Mouse (Mus musculus) intestine, embryonic 15.5 days (tissue): ENCODE measurements around the gene Miox. TPM values are rescaled to one million over a fixed set of nuclear protein-coding genes. Genes with fewer than 3 reads are reported as not detected.

Source experiments
- ATAC-seq: fragments of 200-750 bp; cut with Nextera tagmentation; 2 replicates; pipeline ENCODE4 v1.8.0; 2017; ENCODE audit warnings: moderate TSS enrichment, moderate library complexity
- H3K27ac ChIP-seq: fragments of 300-500 bp; sonication (generic); 2 replicates; pipeline ENCODE4 v1.5.1; 2015; ENCODE audit warnings: mild to moderate bottlenecking, inconsistent platforms
- H3K27me3 ChIP-seq: fragments of 300-500 bp; sonication (generic); replicated peaks from 2 replicates; pipeline ENCODE4 v1.6.1; 2015; ENCODE audit warnings: inconsistent platforms
- H3K36me3 ChIP-seq: fragments of 300-500 bp; sonication (generic); 2 replicates; pipeline ENCODE4 v1.6.1; 2015; ENCODE audit warnings: inconsistent platforms
- H3K4me1 ChIP-seq: fragments of 300-500 bp; sonication (generic); replicated peaks from 2 replicates; pipeline ENCODE4 v1.6.1; 2015; ENCODE audit warnings: inconsistent platforms
- H3K4me2 ChIP-seq: fragments of 300-500 bp; sonication (generic); replicated peaks from 2 replicates; pipeline ENCODE4 v1.6.1; 2015; ENCODE audit warnings: mild to moderate bottlenecking, inconsistent platforms
- H3K4me3 ChIP-seq: fragments of 300-500 bp; sonication (generic); replicated peaks from 2 replicates; pipeline ENCODE4 v1.5.1; 2015; ENCODE audit warnings: inconsistent platforms
- H3K9ac ChIP-seq: fragments of 300-500 bp; sonication (generic); 2 replicates; pipeline ENCODE4 v1.6.1; 2015; ENCODE audit warnings: inconsistent platforms
- H3K9me3 ChIP-seq: fragments of 300-500 bp; sonication (generic); 2 replicates; pipeline ENCODE4 v1.6.1; 2016; ENCODE audit warnings: inconsistent platforms
- WGBS: fragments of 180-500 bp; shearing (Covaris S2); methylation state at CpG from one replicate; pipeline ENCODE4 v1.1.7; 2015; 5-methylcytosine and 5-hydroxymethylcytosine counted together
- polyA plus RNA-seq: library from polyadenylated mRNA; unstranded; fragments of >200 nt; fragmentation: Nextera tagmentation; extraction: Ambion mirVana; gene quantifications from 2 replicates; pipeline ENCODE4 v1.2.1, GENCODE M21; 2015

Miox gene
- polyA plus RNA-seq, 1 experiment from 2014 or later, result 0.36 TPM

DNA sequence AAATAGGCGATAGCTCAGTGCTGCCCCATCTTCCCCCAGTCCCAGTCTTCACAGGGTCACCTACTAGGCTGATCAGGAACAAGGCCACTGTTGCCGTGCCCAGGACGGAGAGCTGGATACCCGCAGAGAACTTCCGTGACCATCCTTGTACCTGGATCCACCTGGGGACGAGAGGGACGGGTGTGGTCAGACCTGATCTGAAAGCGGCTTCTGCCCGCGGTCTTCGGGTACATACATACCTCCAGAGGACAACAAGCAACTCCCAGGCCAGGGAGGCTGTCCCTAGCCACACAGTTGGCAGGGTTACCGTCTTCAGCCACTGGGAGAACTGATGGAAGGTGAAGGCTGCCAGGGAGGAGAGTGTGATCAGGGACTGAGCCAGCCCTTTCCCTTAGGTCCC is 18.6 kb downstream of the Miox start:
- Histone ChIP-seq H3K9me3 (no peaks in the 10 kb centered on the region), H3K9ac (no peak overlapping the region), H3K36me3 (peaks cover 35% of the 10 kb centered on the region), H3K4me2 (no peak overlapping the region), H3K4me3 (no peak overlapping the region), H3K27me3 (no peaks in the 10 kb centered on the region), H3K4me1 (peaks cover 11% of the 10 kb centered on the region), H3K27ac (no peak overlapping the region)
- WGBS, result 95% methylated on average over 12 of the region's 12 CpGs
- no peak for ATAC-seq

DNA sequence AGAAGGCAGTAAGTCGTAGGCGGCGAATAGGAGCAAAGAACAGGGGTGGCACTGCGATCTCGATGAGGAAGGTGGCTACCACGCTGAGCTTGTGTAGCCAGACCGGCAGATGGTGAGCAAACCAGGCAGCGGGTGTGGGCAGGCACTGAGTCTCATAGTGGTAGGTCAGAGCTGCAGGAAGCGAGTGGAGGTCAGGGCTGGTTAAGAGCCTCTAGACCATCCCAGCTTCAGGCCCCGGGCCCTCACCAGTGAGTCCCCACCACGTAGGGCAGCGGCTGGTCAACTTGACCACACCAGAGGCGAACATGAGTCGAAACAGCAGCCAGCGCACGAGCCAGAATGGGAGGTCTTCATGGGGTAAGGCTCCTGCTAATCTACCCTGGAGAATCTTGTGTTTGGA is 19.6 kb downstream of the Miox start:
- Histone ChIP-seq H3K36me3 (peaks cover 39% of the 10 kb centered on the region), H3K4me1 (peaks cover 16% of the 10 kb centered on the region), H3K9me3 (no peaks in the 10 kb centered on the region), H3K4me3 (no peak overlapping the region), H3K4me2 (peak overlapping the region; percentile 74), H3K27ac (no peak overlapping the region), H3K9ac (0 out of 2 replicates have a peak overlapping the region, but pooled peaks have one; percentile 86), H3K27me3 (no peaks in the 10 kb centered on the region)
- no peak for ATAC-seq
- WGBS, result 95% methylated on average over 16 of the region's 16 CpGs

DNA sequence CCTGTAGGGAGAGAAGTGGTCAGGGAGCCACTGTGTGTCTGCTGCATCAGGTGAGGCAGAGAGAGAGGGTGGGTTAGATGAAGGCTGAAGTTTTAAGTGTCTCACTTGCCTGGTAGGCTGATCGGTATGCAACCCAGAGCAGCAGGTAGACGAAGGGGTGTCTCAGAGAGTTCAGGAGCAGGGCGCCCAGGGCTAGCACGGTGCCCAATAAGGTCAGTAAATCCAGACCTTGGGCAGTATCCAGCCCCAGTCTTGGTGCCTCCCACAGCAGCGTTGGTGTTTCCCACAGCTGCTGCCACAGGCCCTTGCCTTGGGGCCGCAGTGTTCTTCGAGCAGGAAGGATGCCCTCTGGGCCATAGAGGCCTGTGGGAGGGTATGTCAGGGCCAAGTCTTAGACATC is 20.3 kb downstream of the Miox start:
- Histone ChIP-seq H3K4me2 (peak overlapping the region; percentile 74), H3K4me1 (peaks cover 16% of the 10 kb centered on the region), H3K9me3 (no peaks in the 10 kb centered on the region), H3K27ac (no peak overlapping the region), H3K4me3 (peak overlapping the region; percentile 78), H3K27me3 (no peaks in the 10 kb centered on the region), H3K9ac (peak overlapping the region; percentile 86), H3K36me3 (peaks cover 39% of the 10 kb centered on the region)
- 77% methylated on average over 7 of the region's 7 CpGs for WGBS
- ATAC-seq, result no peak

DNA sequence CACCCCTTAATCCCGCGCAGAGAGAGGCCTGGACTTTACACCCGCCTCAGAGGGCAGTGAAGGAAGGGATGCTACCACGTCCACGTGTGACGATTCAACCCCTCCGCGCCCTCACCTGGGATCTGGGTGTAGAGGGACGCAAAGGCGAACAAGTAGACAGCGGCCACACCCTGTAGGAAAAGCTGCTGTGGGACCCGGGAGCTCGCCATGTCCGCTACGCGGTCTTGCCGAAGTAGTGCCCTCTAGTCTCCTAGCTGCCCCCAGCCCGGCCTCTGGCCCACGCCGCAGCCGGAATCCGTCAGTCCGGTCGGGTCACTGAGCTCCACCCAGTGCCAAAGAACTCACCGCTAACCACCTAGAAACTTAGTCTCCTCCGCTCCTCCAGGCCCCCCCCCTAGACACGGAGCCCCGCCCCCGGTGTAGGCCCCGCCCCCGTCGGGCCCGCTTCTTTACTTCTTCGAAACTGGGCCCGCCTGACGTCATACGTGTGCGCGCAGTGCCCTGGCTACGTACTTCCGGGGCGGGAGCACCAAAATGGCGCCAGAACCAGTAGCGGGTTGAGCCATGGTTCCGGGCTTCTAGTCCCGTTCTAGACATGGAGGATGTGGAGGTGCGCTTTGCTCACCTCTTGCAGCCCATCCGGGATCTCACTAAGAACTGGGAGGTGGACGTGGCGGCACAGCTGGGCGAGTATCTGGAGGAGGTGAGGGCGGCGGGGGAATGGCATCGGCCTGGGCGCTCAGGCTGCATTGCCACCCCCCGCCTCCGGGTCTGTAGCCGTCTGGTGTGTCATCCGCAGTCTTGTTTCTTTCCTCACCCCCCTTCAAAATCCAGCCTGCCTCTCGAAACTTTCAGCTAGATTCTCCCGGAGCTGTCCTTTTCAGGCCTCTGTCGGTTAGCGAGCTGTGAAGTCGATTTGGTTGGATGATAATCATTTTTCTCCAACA is 21.3 kb downstream of the Miox start, which contains the start of the genes Lmf2 and Ncaph2:
Lmf2 (minus strand) TSS at position 419 of the 947 bp plus-strand sequence.
Ncaph2 (plus strand) TSS at position 479 of the 947 bp plus-strand sequence.
- H3K9ac ChIP-seq, result peak within 1 kb of the TSS; percentile 86
- H3K4me1 ChIP-seq, result peaks cover 16% of the 10 kb centered on the region
- peak; percentile 95 for ATAC-seq
- peak within 1 kb of the TSS; percentile 78 for H3K4me3 ChIP-seq
- H3K27ac ChIP-seq, result peak within 1 kb of the TSS; percentile 86
- no peaks in the 10 kb centered on the region for H3K9me3 ChIP-seq
- peak within 1 kb of the TSS; percentile 74 for H3K4me2 ChIP-seq
- H3K27me3 ChIP-seq, result no peaks in the 10 kb centered on the region
- under 1% methylated on average over 64 of the region's 64 CpGs for WGBS
- H3K36me3 ChIP-seq, result peaks cover 39% of the 10 kb centered on the region

DNA sequence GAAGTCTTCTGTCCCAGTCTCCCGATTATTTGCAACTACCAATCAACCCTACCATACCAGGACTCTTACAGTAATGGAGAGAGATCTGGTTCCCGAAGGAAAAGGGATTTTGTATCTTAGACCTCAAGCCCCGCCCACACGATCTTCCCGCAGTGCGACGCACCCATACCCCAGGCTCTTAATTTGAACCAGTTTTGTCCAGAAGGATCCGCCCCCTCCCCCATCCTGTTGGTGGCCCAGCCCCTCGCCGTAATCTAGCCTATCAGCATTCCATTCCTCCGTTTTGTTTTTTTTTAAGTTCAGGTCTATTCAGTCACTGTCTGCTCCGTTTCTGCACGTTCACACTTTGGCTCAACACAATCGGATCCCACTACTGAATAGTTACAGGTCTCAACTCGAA is 22.2 kb downstream of the Miox start:
- Histone ChIP-seq H3K4me2 (peak overlapping the region; percentile 66), H3K36me3 (peaks cover 41% of the 10 kb centered on the region), H3K9me3 (no peaks in the 10 kb centered on the region), H3K9ac (peak overlapping the region; percentile 86), H3K4me3 (peak overlapping the region; percentile 78), H3K27ac (peak overlapping the region; percentile 86), H3K27me3 (no peaks in the 10 kb centered on the region), H3K4me1 (peaks cover 16% of the 10 kb centered on the region)
- ATAC-seq, result peak; percentile 64
- WGBS, result under 1% methylated on average over 15 of the region's 15 CpGs

DNA sequence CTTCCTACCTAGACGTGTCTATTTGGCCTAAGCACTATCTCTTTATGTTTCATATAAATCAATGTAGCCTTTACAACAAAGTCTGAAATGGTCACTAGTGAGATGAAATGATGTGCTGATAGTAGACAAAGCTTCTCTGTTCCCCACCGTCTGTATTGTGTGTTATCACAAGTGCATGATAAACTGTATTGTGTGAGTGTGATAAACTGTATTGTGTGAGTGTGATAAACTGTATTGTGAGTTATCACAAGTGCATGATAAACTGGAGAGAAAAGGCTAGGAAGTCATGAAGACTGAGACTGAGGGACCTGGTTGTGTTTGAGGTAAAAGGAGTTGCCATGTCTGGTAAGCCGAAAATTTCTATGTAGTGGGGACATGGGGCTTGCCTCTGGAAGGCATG is 24.6 kb downstream of the Miox start:
- 82% methylated on average over 3 of the region's 3 CpGs for WGBS
- H3K27ac ChIP-seq, result no peak overlapping the region

DNA sequence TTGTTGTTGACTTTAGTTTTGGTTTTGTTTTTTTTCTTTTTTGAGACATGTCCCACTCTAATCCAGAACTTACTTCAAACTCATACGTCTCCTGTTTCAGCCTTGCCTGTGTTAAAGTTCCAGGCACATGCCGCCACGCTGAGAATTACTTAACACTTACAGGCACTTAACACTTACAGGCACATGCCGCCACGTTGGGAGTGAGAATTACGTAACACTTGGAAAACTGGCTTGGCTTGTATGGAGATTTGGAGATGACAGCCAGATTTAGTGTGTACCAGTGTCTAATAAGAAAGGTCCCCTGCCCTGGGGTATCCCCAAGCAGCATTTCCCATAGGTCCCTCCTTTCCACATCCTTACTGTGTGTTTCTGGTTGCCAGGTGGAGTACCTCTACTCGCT is 28.9 kb downstream of the Miox start:
- Histone ChIP-seq H3K9ac (no peak overlapping the region), H3K4me2 (no peak overlapping the region), H3K9me3 (no peaks in the 10 kb centered on the region), H3K4me1 (peaks cover 3% of the 10 kb centered on the region; the same call in 1 of the 2 replicates), H3K4me3 (no peak overlapping the region), H3K27ac (no peak overlapping the region), H3K27me3 (no peaks in the 10 kb centered on the region), H3K36me3 (peaks cover 67% of the 10 kb centered on the region)
- 88% methylated on average over 7 of the region's 7 CpGs for WGBS
- no peak for ATAC-seq

More for the DNA sequence above, 24.6 kb downstream of the Miox start:
- Histone ChIP-seq H3K27me3 (no peaks in the 10 kb centered on the region), H3K9me3 (no peaks in the 10 kb centered on the region), H3K4me3 (no peak overlapping the region), H3K9ac (no peak overlapping the region), H3K4me1 (peaks cover 16% of the 10 kb centered on the region), H3K4me2 (no peak overlapping the region), H3K36me3 (peaks cover 35% of the 10 kb centered on the region)
- no peak for ATAC-seq

DNA sequence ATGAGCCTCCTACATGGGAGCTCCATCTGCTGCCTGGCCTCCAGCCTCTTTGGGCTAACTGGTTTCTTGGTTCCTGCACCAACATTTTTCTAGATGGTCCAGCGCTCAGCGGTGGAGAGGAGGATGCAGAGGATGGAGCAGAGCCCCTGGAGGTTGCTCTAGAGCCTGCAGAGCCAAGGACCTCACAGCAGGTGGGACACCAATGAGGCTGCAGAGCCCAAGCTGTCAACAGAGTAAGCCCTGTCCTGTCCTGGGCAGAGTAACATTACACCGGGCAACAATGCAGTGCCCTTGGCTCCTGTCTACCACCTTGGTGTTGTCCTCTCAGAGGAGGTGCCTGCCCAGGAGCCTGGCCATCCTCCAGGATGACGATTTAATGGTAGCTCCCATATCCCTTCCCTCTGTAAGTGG is 30.9 kb downstream of the Miox start:
- Histone ChIP-seq H3K9ac (no peak overlapping the region), H3K4me1 (no peaks in the 10 kb centered on the region), H3K27me3 (no peaks in the 10 kb centered on the region), H3K36me3 (peaks cover 84% of the 10 kb centered on the region), H3K4me3 (no peak overlapping the region), H3K27ac (no peak overlapping the region), H3K4me2 (no peak overlapping the region), H3K9me3 (no peaks in the 10 kb centered on the region)
- WGBS, result 88% methylated on average over 4 of the region's 4 CpGs
- no peak for ATAC-seq

DNA sequence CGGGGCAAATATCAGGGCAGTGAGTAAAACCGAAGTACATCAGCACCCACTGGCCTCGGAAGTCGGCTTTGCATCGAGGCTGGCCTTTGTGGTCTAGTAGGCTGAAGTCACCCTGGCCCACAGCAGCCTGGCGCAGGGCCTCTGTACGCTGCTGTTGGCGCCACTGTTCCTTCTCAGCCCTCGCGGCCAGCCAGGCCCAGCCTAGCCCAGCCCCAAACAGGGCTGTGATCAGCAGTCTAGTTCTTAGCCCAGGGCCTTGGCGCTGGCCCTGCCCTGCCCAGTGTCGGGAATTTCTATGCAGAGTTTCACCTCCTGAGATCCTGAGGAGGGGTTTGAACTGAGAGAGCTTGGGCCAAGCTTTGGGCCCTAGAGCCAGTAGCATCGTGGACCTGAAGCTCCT is 37.9 kb downstream of the Miox start:
- WGBS, result 87% methylated on average over 13 of the region's 13 CpGs
- Histone ChIP-seq H3K4me3 (no peak overlapping the region), H3K9me3 (no peaks in the 10 kb centered on the region), H3K36me3 (peaks cover 51% of the 10 kb centered on the region), H3K27me3 (peaks cover 9% of the 10 kb centered on the region; the same call in 1 of the 2 replicates), H3K4me1 (peaks cover 13% of the 10 kb centered on the region), H3K27ac (no peak overlapping the region), H3K4me2 (no peak overlapping the region), H3K9ac (no peak overlapping the region)
- no peak for ATAC-seq

DNA sequence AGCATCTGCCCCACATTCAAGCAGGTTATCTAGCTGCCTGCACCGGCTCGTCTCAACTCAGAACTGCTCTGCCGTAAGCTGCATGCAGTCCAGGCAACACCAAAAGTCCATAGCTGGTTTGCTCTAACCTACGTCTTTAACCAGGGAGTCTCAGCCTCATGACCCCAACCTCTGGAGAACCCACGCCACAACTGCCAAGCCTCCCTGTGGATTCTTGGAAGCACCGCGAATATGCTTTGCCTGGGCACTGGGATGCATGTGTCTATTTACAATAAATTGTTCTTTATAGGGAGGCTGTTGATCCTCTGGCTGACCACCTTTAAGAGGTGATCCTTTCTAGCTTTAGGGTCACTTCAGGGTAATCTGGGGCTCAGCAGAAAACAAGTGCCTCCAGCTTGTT is 38.3 kb downstream of the Miox start:
- no peak overlapping the region for H3K27ac ChIP-seq
- 80% methylated on average over 7 of the region's 7 CpGs for WGBS
- peak overlapping the region; percentile 80 for H3K9ac ChIP-seq
- peaks cover 48% of the 10 kb centered on the region for H3K36me3 ChIP-seq
- ATAC-seq, result no peak
- peak overlapping the region; percentile 75; the same call in 1 of the 2 replicates for H3K4me3 ChIP-seq
- peaks cover 18% of the 10 kb centered on the region for H3K4me1 ChIP-seq
- H3K4me2 ChIP-seq, result peak overlapping the region; percentile 86
- no peaks in the 10 kb centered on the region for H3K9me3 ChIP-seq
- peaks cover 14% of the 10 kb centered on the region for H3K27me3 ChIP-seq

DNA sequence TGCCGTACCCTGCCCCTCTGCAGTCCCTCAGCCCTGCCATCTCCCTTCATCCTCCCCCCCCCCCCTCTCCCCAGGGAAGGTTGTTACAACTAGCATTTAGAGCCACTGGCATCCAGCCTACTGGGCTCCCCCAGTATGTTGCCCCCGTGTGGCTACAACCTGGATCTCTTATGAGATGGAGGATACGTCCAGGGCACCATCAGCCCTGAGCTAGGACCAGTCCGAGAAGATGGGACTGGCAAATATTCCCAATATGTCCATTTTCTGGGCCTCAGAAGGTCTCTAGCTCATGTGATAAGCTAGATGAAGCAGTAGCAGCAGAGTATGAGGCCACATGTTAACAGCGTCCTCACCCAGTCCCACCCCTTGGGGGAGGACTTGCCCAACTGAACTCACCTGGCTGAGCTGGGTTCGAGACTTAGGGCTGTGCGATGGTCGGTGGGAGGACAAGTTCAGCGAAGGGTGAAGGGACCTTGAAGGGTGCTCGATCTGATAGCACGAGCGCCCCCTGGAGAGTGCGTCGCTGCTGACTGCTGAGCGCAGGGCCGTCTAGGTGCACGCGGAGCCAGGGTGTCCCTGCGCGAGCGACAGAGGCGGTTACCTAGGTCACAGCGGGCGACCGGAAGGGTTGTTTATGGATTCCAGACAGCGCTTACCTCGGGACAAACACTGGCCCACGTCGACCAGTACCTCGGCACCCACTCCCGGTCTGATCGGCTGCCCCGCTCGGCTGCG is 39.0 kb downstream of the Miox start:
- Histone ChIP-seq H3K27me3 (peaks cover 21% of the 10 kb centered on the region), H3K9me3 (no peaks in the 10 kb centered on the region), H3K4me2 (peak overlapping the region; percentile 86), H3K4me1 (peaks cover 23% of the 10 kb centered on the region), H3K9ac (peak overlapping the region; percentile 80), H3K36me3 (peaks cover 41% of the 10 kb centered on the region), H3K27ac (peak overlapping the region; percentile 93), H3K4me3 (peak overlapping the region; percentile 75)
- WGBS, result under 1% methylated on average over 35 of the region's 35 CpGs
- ATAC-seq, result peak; percentile 88

DNA sequence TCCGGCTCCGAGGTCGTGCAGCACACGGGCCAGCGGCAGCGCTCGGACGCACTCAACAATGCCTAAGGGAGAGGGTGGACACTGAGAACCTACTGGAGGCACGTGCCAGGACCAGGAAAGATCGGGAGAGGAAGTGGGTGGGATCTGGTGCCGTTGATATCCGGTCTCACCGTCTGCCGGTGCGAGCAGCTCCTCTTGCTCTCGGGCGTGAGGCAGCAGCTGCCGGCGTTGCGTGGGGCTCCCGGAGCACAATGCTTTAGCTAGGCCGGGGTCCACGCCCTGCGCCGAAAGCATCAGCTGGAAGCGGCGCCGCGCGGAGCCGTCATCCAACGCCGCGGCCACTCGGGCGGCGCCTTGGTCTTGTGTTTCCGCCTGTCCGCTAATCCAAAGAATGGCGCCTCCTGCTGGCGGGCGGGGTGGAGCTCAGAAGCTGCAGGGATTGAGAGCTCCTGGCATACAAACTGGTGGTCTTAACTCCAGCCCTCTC is 39.6 kb downstream of the Miox start, which contains the start of gene Sco2:
Sco2 (minus strand) TSS at position 85 of the 487 bp plus-strand sequence.
- H3K36me3 ChIP-seq, result peaks cover 36% of the 10 kb centered on the region
- peak within 1 kb of the TSS; percentile 80 for H3K9ac ChIP-seq
- peaks cover 29% of the 10 kb centered on the region for H3K4me1 ChIP-seq
- ATAC-seq, result peak; percentile 91
- H3K27me3 ChIP-seq, result peaks cover 27% of the 10 kb centered on the region
- H3K27ac ChIP-seq, result peak within 1 kb of the TSS; percentile 93
- H3K9me3 ChIP-seq, result no peaks in the 10 kb centered on the region
- peak within 1 kb of the TSS; percentile 75 for H3K4me3 ChIP-seq
- H3K4me2 ChIP-seq, result peak within 1 kb of the TSS; percentile 86
- under 1% methylated on average over 42 of the region's 42 CpGs for WGBS
